24 mouse cellular contexts compared by ENCODE assay signal in genomic region chr7:99316207-99316606, GRCm38 (mm10). TPM values are rescaled to one million over a fixed set of nuclear protein-coding genes. Genes with fewer than 3 reads are reported as not detected.
DNase-seq lines count a peak whose midpoint lies in the region; ATAC-seq lines count a peak whose summit lies in the region.
"Had no signal": no experiment of that assay in that cellular context is flagged by ENCODE, and none has a peak within 500 bp of the region (broad histone marks: within the 10 kb centered on the region; RNA-seq: fewer than 3 reads in every experiment).

No protein-coding gene starts in this region.

- no peaks in the 10 kb centered on the region for H3K9me3 ChIP-seq in hindbrain, embryonic 13.5 days
- no peaks in the 10 kb centered on the region for H3K9me3 ChIP-seq in hindbrain, embryonic 11.5 days (ENCODE audit: control insufficient read depth, low read length)
- no peaks in the 10 kb centered on the region for H3K9me3 ChIP-seq in neural tube, embryonic 13.5 days
- H3K9me3 ChIP-seq in intestine, embryonic 15.5 days: no peaks in the 10 kb centered on the region
- H3K9me3 ChIP-seq: forebrain, embryonic 12.5 days; heart, embryonic 15.5 days; hindbrain, embryonic 15.5 days; midbrain, embryonic 13.5 days had no signal

- WGBS in hindbrain, embryonic 13.5 days: 82% methylated on average over 7 of the region's 7 CpGs
- WGBS in hindbrain, embryonic 11.5 days: 85% methylated on average over 7 of the region's 7 CpGs
- WGBS in neural tube, embryonic 13.5 days: 64% methylated on average over 7 of the region's 7 CpGs
- WGBS in intestine, embryonic 15.5 days: 65% methylated on average over 7 of the region's 7 CpGs

- H3K4me3 ChIP-seq in hindbrain, embryonic 13.5 days: no peak overlapping the region
- no peak overlapping the region for H3K4me3 ChIP-seq in hindbrain, embryonic 11.5 days (ENCODE audit: low read depth, low read length)
- H3K4me3 ChIP-seq in neural tube, embryonic 13.5 days: no peak overlapping the region
- no peak overlapping the region for H3K4me3 ChIP-seq in intestine, embryonic 15.5 days (replicated peaks)
- H3K4me3 ChIP-seq: erythroblast, embryonic 14.5 days; forebrain, embryonic 12.5 days; heart, embryonic 15.5 days; hindbrain, embryonic 15.5 days; midbrain, embryonic 13.5 days had no signal

- H3K27me3 ChIP-seq in hindbrain, embryonic 13.5 days: no peaks in the 10 kb centered on the region
- H3K27me3 ChIP-seq in hindbrain, embryonic 11.5 days (ENCODE audit: control insufficient read depth, insufficient read depth, low read length): no peaks in the 10 kb centered on the region
- H3K27me3 ChIP-seq in neural tube, embryonic 13.5 days: no peaks in the 10 kb centered on the region
- 0 out of 2 replicates have a peak, but pooled peaks cover 4% of the 10 kb centered on the region for H3K27me3 ChIP-seq in intestine, embryonic 15.5 days (replicated peaks)
- H3K27me3 ChIP-seq: forebrain, embryonic 12.5 days; hindbrain, embryonic 15.5 days had no signal

- peaks cover 47% of the 10 kb centered on the region for H3K36me3 ChIP-seq in hindbrain, embryonic 13.5 days
- peaks cover 2% of the 10 kb centered on the region; the same call in 1 of the 2 replicates for H3K36me3 ChIP-seq in hindbrain, embryonic 11.5 days (ENCODE audit: control insufficient read depth, insufficient read depth, low read length)
- peaks cover 38% of the 10 kb centered on the region for H3K36me3 ChIP-seq in neural tube, embryonic 13.5 days
- no peaks in the 10 kb centered on the region for H3K36me3 ChIP-seq in intestine, embryonic 15.5 days
- H3K36me3 ChIP-seq: heart, embryonic 15.5 days had no signal

- no peak overlapping the region for H3K4me2 ChIP-seq in hindbrain, embryonic 13.5 days
- no peak overlapping the region for H3K4me2 ChIP-seq in hindbrain, embryonic 11.5 days (replicated peaks; ENCODE audit: low read depth, low read length)
- H3K4me2 ChIP-seq in neural tube, embryonic 13.5 days: no peak overlapping the region
- H3K4me2 ChIP-seq in intestine, embryonic 15.5 days (replicated peaks): no peak overlapping the region
- H3K4me2 ChIP-seq: forebrain, embryonic 12.5 days; heart, embryonic 15.5 days; hindbrain, embryonic 15.5 days; midbrain, embryonic 13.5 days had no signal

- no peak for DNase-seq in hindbrain, embryonic 11.5 days (ENCODE audit: low spot score)
- no peak for DNase-seq in neural tube, embryonic 10.5 days (ENCODE audit: extremely low spot score, low spot score)
- peak; percentile 58 for DNase-seq in lung, postnatal 25 days (ENCODE audit: low spot score)
- DNase-seq in urinary bladder, postnatal 10 days (ENCODE audit: low spot score): no peak
- DNase-seq: adrenal gland, postnatal 25 days; cerebellum, adult 11-12 months; cerebellum, adult 9-11 months; gastrocnemius, postnatal 10 days; kidney, adult 9 months; kidney, postnatal 14 days; liver; right cerebral cortex, postnatal 14 days had no signal

- ATAC-seq in hindbrain, embryonic 13.5 days (ENCODE audit: low FRiP score): no peak
- no peak for ATAC-seq in hindbrain, embryonic 11.5 days (ENCODE audit: low FRiP score)
- no peak for ATAC-seq in neural tube, embryonic 13.5 days (ENCODE audit: low read depth)
- no peak for ATAC-seq in intestine, embryonic 15.5 days
- ATAC-seq: CD4-positive, CD25-positive, alpha-beta regulatory T cell, adult 4 months; intestine, postnatal 0 days; midbrain, embryonic 13.5 days had no signal

- no peak overlapping the region for H3K9ac ChIP-seq in hindbrain, embryonic 13.5 days
- H3K9ac ChIP-seq in hindbrain, embryonic 11.5 days (ENCODE audit: low read depth, low read length): no peak overlapping the region
- no peak overlapping the region for H3K9ac ChIP-seq in neural tube, embryonic 13.5 days
- no peak overlapping the region for H3K9ac ChIP-seq in intestine, embryonic 15.5 days
- H3K9ac ChIP-seq: forebrain, embryonic 12.5 days; heart, embryonic 15.5 days; hindbrain, embryonic 15.5 days; liver, embryonic 14.5 days; midbrain, embryonic 13.5 days had no signal

- H3K27ac ChIP-seq in hindbrain, embryonic 13.5 days: 0 out of 2 replicates have a peak overlapping the region, but pooled peaks have one; percentile 18
- no peak overlapping the region for H3K27ac ChIP-seq in hindbrain, embryonic 11.5 days (ENCODE audit: low read depth, low read length)
- H3K27ac ChIP-seq in neural tube, embryonic 13.5 days (replicated peaks): peak overlapping the region; percentile 38; the same call in 1 of the 2 replicates
- no peak overlapping the region for H3K27ac ChIP-seq in intestine, embryonic 15.5 days
- H3K27ac ChIP-seq: forebrain, embryonic 12.5 days; heart, embryonic 15.5 days; hindbrain, embryonic 15.5 days; liver, embryonic 14.5 days; macrophage had no signal

- H3K4me1 ChIP-seq in hindbrain, embryonic 13.5 days (replicated peaks): peaks cover 75% of the 10 kb centered on the region
- H3K4me1 ChIP-seq in hindbrain, embryonic 11.5 days (replicated peaks; ENCODE audit: control insufficient read depth, insufficient read depth, low read length): peaks cover 18% of the 10 kb centered on the region
- peaks cover 89% of the 10 kb centered on the region for H3K4me1 ChIP-seq in neural tube, embryonic 13.5 days (replicated peaks)
- peaks cover 17% of the 10 kb centered on the region for H3K4me1 ChIP-seq in intestine, embryonic 15.5 days (replicated peaks)

RNA-seq across cellular contexts. Expression of gene Serpinh1, which starts 36.8 kb away (rescaled TPM):
- 394 and 407 TPM in 2 replicates for polyA plus RNA-seq in hindbrain, embryonic 13.5 days (2015; fragmentation: Nextera tagmentation; extraction: Ambion mirVana)
- polyA plus RNA-seq in hindbrain, embryonic 11.5 days (2014; fragmentation: Nextera tagmentation; extraction: Ambion mirVana): 245 and 269 TPM in 2 replicates
- polyA plus RNA-seq in neural tube, embryonic 13.5 days (2015; fragmentation: Nextera tagmentation; extraction: Ambion mirVana): 462 and 484 TPM in 2 replicates
- 1,021 and 1,056 TPM in 2 replicates for polyA plus RNA-seq in intestine, embryonic 15.5 days (2015; fragmentation: Nextera tagmentation; extraction: Ambion mirVana)

RNA-seq across cellular contexts. Expression of gene Map6, which starts 49.0 kb away (rescaled TPM):
- polyA plus RNA-seq in hindbrain, embryonic 13.5 days (2015; fragmentation: Nextera tagmentation; extraction: Ambion mirVana): 104 and 106 TPM in 2 replicates
- polyA plus RNA-seq in hindbrain, embryonic 11.5 days (2014; fragmentation: Nextera tagmentation; extraction: Ambion mirVana): 49.6 and 51.8 TPM in 2 replicates
- polyA plus RNA-seq in neural tube, embryonic 13.5 days (2015; fragmentation: Nextera tagmentation; extraction: Ambion mirVana): 105 and 111 TPM in 2 replicates
- polyA plus RNA-seq in intestine, embryonic 15.5 days (2015; fragmentation: Nextera tagmentation; extraction: Ambion mirVana): 6.1 and 6.8 TPM in 2 replicates
- polyA plus RNA-seq: erythroblast, embryonic 14.5 days had no signal

Comparison
In these comparisons a context has a peak if more than half of its experiments do, and no peak if none do; other contexts are left out.
1. H3K27ac ChIP-seq: peak in hindbrain, embryonic 13.5 days (single experiment) and neural tube, embryonic 13.5 days (single experiment); none in hindbrain, embryonic 11.5 days (single experiment) and intestine, embryonic 15.5 days (single experiment).